Mouse (Mus musculus) liver, embryonic 14.5 days (tissue): ENCODE measurements around the gene Ppp1r13l.

Experiments used
- CTCF ChIP-seq: IDR thresholded peaks from 2 replicates; pipeline ENCODE4 v1.5.1; 2016; ENCODE audit warnings: antibody characterized with exemption, low read depth, control low read depth
- EP300 ChIP-seq: IDR thresholded peaks from 2 replicates; pipeline ENCODE4 v1.6.1; 2016; ENCODE audit warnings: antibody characterized with exemption, low read depth

GRCm38 (mm10) chr7:19322489-19322888, 37.1 kb upstream of the Ppp1r13l start:
- TF ChIP-seq CTCF (no peak), EP300 (no peak)
